Mouse (Mus musculus) neural tube, embryonic 14.5 days (tissue): Measurements from ENCODE around the gene E4f1. TPM values are rescaled to one million over a fixed set of nuclear protein-coding genes. Genes with fewer than 3 reads are reported as not detected.
"Not testable (repeated sequence)": the region's sequence is repeated elsewhere in the genome, so short reads cannot be mapped to it uniquely, and the experiment has no call there.

Experiments
- ATAC-seq: fragments of 200-750 bp; cut with Nextera tagmentation; 2 replicates; pipeline ENCODE4 v1.8.0; 2017; ENCODE audit warnings: low read depth, mild to moderate bottlenecking, moderate TSS enrichment, moderate library complexity
- H3K27ac ChIP-seq: fragments of 300-500 bp; sonication (generic); 2 replicates; pipeline ENCODE4 v1.5.1; 2014; ENCODE audit warnings: low read depth, mild to moderate bottlenecking, control low read depth, low read length, moderate library complexity, mixed read lengths
- H3K27me3 ChIP-seq: fragments of 300-500 bp; sonication (generic); 2 replicates; pipeline ENCODE4 v1.6.1; 2014; ENCODE audit warnings: low read length; ENCODE audit not compliant: control insufficient read depth, insufficient read depth
- H3K36me3 ChIP-seq: fragments of 300-500 bp; sonication (generic); 2 replicates; pipeline ENCODE4 v1.6.1; 2014; ENCODE audit warnings: low read length, mixed read lengths; ENCODE audit not compliant: control insufficient read depth, insufficient read depth
- H3K4me1 ChIP-seq: fragments of 300-500 bp; sonication (generic); 2 replicates; pipeline ENCODE4 v1.6.1; 2014; ENCODE audit warnings: low read length; ENCODE audit not compliant: control insufficient read depth, insufficient read depth
- H3K4me2 ChIP-seq: fragments of 300-500 bp; sonication (generic); 2 replicates; pipeline ENCODE4 v1.6.1; 2014; ENCODE audit warnings: mild to moderate bottlenecking, low read depth, low read length, control low read depth
- H3K4me3 ChIP-seq: fragments of 300-500 bp; sonication (generic); 2 replicates; pipeline ENCODE4 v1.5.1; 2014; ENCODE audit warnings: low read depth, low read length, control low read depth, mixed read lengths
- H3K9ac ChIP-seq: fragments of 300-500 bp; sonication (generic); replicated peaks from 2 replicates; pipeline ENCODE4 v1.6.1; 2014; ENCODE audit warnings: low read depth, mild to moderate bottlenecking, control low read depth, low read length, mixed read lengths
- H3K9me3 ChIP-seq: fragments of 300-500 bp; sonication (generic); 2 replicates; pipeline ENCODE4 v1.6.1; 2016; ENCODE audit warnings: low read length; ENCODE audit not compliant: control insufficient read depth
- WGBS: fragments of 180-500 bp; shearing (Covaris S2); extraction: QIAGEN DNeasy Blood & Tissue Kit; methylation state at CpG from one replicate; pipeline ENCODE4 v1.1.7; 2014; 5-methylcytosine and 5-hydroxymethylcytosine counted together
- polyA plus RNA-seq: library from polyadenylated mRNA; unstranded; fragments of >200 nt; fragmentation: Nextera tagmentation; extraction: Ambion mirVana; gene quantifications from 2 replicates; pipeline ENCODE4 v1.2.1, GENCODE M21; 2014

Gene E4f1
- polyA plus RNA-seq, 1 experiment from 2014 or later, result 36.9 TPM

GRCm38 (mm10) chr17:24468636-24469246 lies 1.4 kb downstream of the E4f1 start:
- ATAC-seq, result no peak
- Histone ChIP-seq H3K27ac (no peak overlapping the region), H3K4me2 (no peak overlapping the region), H3K36me3 (peaks cover 3% of the 10 kb centered on the region; the same call in 1 of the 2 replicates), H3K4me1 (peaks cover 28% of the 10 kb centered on the region), H3K4me3 (no peak overlapping the region), H3K9ac (no peak overlapping the region), H3K9me3 (no peaks in the 10 kb centered on the region), H3K27me3 (peaks cover 3% of the 10 kb centered on the region; the same call in 1 of the 2 replicates)
- 87% methylated on average over 5 of the region's 5 CpGs for WGBS

GRCm38 (mm10) chr17:24463374-24464133 lies 6.6 kb downstream of the E4f1 start:
- Histone ChIP-seq H3K9ac (no peak overlapping the region), H3K4me1 (no peaks in the 10 kb centered on the region), H3K9me3 (no peaks in the 10 kb centered on the region), H3K27me3 (no peaks in the 10 kb centered on the region), H3K27ac (no peak overlapping the region), H3K36me3 (no peaks in the 10 kb centered on the region), H3K4me3 (no peak overlapping the region), H3K4me2 (no peak overlapping the region)
- no peak for ATAC-seq
- WGBS, result 58% methylated on average over 6 of the region's 6 CpGs

DNA sequence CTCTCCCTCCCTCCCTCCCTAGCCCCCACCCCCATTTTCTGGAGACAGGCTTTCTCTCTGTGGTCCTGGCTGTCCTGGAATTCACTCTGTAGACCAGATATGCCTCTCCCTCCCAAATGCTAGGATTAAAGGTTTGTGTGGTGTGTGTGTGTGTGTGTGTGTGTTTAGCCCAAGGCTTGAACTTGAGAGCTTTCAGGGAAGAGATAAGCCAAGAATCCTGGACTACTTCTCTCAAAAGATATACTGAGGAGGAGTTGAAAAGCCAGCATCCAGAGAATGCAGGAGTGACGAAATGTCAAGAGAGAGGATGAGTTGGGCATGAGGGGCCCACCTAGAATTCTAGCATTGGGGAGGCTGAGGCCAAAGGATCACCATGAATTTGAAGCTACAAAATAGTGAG lies 7.2 kb downstream of the E4f1 start:
- no peak overlapping the region for H3K4me2 ChIP-seq
- H3K4me1 ChIP-seq, result no peaks in the 10 kb centered on the region
- H3K9me3 ChIP-seq, result no peaks in the 10 kb centered on the region
- H3K36me3 ChIP-seq, result no peaks in the 10 kb centered on the region
- H3K27ac ChIP-seq, result no peak overlapping the region
- ATAC-seq, result no peak
- H3K4me3 ChIP-seq, result no peak overlapping the region
- WGBS, result 97% methylated on average over 1 of the region's 1 CpGs
- H3K9ac ChIP-seq, result no peak overlapping the region
- no peaks in the 10 kb centered on the region for H3K27me3 ChIP-seq

DNA sequence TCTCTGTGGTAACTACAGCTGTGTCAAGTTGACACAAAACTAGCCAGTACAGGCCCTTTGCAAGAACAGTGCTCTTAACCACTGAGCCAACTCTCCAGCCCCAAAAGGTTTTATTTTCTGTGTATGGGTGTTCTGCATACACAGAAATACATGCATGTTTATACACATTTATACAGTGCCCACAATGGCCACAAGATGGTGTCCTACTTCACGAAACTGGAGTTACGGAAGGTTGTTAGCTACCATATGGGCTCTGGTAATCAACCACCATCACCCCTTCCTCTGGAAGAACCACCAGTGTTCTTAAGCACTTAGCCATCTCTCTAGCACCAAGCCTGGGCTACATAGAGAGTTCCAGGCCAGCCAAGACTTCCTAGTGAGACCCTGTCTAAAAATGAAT lies 8.5 kb downstream of the E4f1 start:
- Histone ChIP-seq H3K27me3 (no peaks in the 10 kb centered on the region), H3K9me3 (no peaks in the 10 kb centered on the region), H3K9ac (no peak overlapping the region), H3K36me3 (no peaks in the 10 kb centered on the region), H3K4me2 (no peak overlapping the region), H3K27ac (no peak overlapping the region), H3K4me1 (no peaks in the 10 kb centered on the region), H3K4me3 (no peak overlapping the region)
- ATAC-seq, result no peak
- WGBS, result 68% methylated on average over 2 of the region's 2 CpGs

DNA sequence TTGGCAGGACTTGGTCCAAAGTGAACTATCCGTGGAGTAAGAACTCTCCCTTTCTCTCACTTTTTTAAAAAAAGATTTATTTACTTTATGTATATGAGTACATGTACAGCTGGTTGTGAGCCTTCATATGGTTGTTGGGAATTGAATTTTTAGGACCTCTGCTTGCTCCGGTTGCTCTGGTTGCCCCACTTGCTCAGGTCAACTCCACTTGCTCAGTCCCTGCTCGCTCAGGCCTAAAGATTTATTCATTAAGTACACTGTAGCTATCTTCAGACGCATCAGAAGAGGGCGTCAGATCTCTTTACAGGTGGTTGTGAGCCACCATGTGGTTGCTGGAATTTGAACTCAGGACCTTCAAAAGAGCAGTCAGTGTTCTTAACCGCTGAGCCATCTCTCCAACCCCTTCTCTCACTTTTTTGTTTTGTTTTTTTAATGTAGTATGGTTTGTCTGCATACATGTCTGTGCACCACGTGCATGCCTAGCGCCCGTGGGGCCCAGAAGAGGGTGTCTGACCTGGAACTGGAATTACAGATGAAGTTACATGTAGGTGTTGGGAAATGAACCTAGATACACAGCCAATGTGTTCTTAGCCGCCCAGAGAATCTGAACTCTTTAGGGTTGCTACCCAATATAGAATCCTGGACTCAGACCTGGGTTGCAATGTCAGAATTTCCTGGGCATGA lies 14.4 kb downstream of the E4f1 start:
- 53% methylated on average over 10 of the region's 10 CpGs for WGBS
- Histone ChIP-seq H3K4me1 (peaks cover 11% of the 10 kb centered on the region), H3K4me2 (peak overlapping the region; percentile 31; the same call in 1 of the 2 replicates), H3K4me3 (peak overlapping the region; percentile 91; the same call in 1 of the 2 replicates)
- H3K36me3 ChIP-seq, H3K27me3 ChIP-seq, H3K27ac ChIP-seq, ATAC-seq, H3K9me3 ChIP-seq, H3K9ac ChIP-seq: not testable (repeated sequence)

DNA sequence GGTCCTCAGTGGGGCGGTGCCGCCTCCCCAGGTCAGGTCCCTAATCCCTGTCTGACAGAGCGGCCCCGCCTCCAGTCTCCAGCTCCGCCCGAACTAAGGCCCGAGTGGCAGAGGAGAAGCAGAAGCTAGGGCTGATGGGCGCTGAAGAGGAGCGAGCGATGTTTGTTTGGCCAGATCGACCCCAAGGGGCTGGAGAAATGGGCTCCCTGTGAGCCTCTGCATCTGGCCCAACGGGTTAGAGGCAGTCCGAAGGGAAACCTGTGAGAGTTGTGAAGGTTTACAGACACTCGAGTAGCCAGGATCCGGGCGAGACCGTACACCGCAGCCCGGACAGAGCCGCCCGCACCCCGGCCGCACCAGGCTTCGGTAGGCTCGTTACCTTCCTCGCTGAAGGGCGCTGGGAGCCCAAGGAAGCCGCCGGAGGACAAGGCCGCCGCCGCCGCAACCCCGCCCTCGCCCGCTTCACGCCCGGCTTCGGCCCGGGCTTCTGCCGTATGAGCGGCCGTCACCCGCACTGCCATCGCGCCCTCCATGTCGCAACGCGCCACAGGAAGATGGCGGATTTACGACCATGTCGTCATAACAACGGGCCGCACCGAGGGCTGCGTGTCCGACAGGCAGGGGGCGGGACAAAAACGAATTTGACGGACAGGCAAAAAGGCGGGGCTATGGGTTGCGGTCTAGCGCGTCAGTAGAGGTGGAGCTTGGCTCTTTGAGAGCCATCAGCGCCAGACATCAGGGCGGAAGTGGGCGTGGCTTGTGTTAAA lies 15.2 kb downstream of the E4f1 start:
- peaks cover 13% of the 10 kb centered on the region for H3K36me3 ChIP-seq
- H3K4me2 ChIP-seq, result peak overlapping the region; percentile 53
- ATAC-seq, result peak; percentile 94
- H3K27ac ChIP-seq, result peak overlapping the region; percentile 95
- H3K9ac ChIP-seq, result peak overlapping the region; percentile 92
- H3K4me1 ChIP-seq, result peaks cover 11% of the 10 kb centered on the region
- WGBS, result under 1% methylated on average over 58 of the region's 67 CpGs
- peak overlapping the region; percentile 91 for H3K4me3 ChIP-seq
- H3K27me3 ChIP-seq, result no peaks in the 10 kb centered on the region
- H3K9me3 ChIP-seq, result no peaks in the 10 kb centered on the region

GRCm38 (mm10) chr17:24454218-24454755 lies 15.8 kb downstream of the E4f1 start:
- Histone ChIP-seq H3K4me3 (peak overlapping the region; percentile 91), H3K4me1 (peaks cover 11% of the 10 kb centered on the region), H3K9me3 (no peaks in the 10 kb centered on the region), H3K4me2 (peak overlapping the region; percentile 53), H3K27me3 (no peaks in the 10 kb centered on the region), H3K36me3 (peaks cover 20% of the 10 kb centered on the region), H3K27ac (peak overlapping the region; percentile 95), H3K9ac (peak overlapping the region; percentile 92)
- no peak for ATAC-seq
- 9% methylated on average over 14 of the region's 14 CpGs for WGBS

GRCm38 (mm10) chr17:24453372-24453771 lies 16.7 kb downstream of the E4f1 start:
- H3K27ac ChIP-seq, result no peak overlapping the region
- ATAC-seq, result no peak
- no peaks in the 10 kb centered on the region for H3K27me3 ChIP-seq
- no peak overlapping the region for H3K4me3 ChIP-seq
- peaks cover 24% of the 10 kb centered on the region for H3K36me3 ChIP-seq
- peaks cover 11% of the 10 kb centered on the region for H3K4me1 ChIP-seq
- no peak overlapping the region for H3K9ac ChIP-seq
- no peak overlapping the region; the same call in 1 of the 2 replicates for H3K4me2 ChIP-seq
- WGBS, result 93% methylated on average over 2 of the region's 2 CpGs
- no peaks in the 10 kb centered on the region for H3K9me3 ChIP-seq
